Mouse (Mus musculus) testis, postnatal 10 days (tissue): ENCODE results near the gene Mt4.
"Not testable (repeated sequence)": the region's sequence is repeated elsewhere in the genome, so short reads cannot be mapped to it uniquely, and the experiment has no call there.

Experiments
- DNase-seq: peaks from one replicate; pipeline ENCODE4 v3.0.0; 2021; ENCODE audit warnings: low spot score

Gene Mt4

GRCm38 (mm10) chr8:94135556-94135955, 1.4 kb upstream of the Mt4 start:
- DNase-seq: no peak

DNA sequence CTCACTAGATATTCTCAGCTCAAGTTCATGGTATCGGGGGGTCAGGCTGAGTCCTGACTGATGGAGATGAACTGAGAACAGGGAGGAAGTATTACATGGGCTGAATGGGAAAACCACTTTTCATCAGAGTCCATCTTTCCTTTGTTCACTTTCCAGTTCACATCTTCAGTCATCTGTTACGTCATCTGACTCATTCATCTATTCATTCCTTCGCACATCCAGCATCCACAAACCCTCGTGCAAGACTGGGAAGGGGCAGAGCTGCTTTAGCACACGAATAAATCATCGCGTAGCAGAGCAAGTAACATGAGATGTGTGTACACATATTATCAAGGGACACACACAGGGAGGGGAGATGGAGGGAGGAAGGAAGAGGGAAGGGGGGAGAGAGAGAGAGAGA, 805 bp upstream of the Mt4 start:
- no peak for DNase-seq

DNA sequence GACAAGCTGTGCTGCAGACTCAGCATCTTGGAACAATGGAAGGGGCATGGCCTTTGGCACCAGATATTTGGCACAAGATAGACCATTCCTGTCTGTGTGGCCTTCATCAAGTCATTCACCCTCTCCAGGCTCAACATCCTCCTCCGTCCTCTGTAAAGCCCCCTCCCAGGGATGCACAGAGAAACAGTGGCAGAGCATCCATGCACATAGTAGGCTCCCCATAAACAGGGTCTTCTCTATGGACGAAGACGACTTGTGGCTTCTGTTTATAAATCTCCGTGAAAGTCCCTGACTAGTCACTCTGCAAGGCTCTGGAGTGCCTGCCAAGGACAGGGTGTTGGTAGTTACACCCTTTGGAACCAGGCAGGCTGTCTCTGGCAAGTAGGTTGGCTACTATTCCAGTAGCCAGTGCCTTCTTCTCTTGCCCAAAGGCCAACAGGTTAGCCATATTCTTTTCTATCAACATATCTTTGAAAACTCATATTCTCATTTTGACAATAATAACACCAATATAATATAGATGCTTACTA, 3.3 kb downstream of the Mt4 start:
- no peak for DNase-seq

- no peak for DNase-seq
These were observed 11.2 kb downstream of the Mt4 start for GRCm38 (mm10) chr8:94148236-94148635.

DNA sequence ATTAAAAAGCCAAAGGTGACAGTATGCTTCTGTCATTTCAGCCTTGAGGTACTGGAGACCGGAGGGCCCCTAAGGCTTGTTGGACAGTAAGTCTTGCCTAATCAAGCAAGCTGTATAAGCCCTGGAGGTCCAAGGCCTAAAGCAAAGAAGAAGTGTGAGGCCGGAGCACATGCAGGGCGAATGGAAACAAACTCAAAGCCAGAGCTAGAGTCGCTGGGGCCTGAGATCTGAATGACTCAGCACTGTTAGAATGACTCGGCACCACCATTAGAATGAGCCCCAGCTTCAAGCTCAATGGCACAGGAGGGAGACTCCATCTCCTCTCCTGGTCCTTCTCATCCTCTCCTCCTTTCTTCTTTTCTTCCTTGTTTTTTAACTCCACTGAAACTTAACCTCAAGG, 13.9 kb downstream of the Mt4 start:
- DNase-seq: no peak

- DNase-seq: peak; percentile 78
These were observed 15.7 kb downstream of the Mt4 start, which contains the start of gene Mt3 for GRCm38 (mm10) chr8:94152513-94153300. Gene Mt3 (plus strand): TSS chr8:94152607.

- DNase-seq: no peak
These were observed 16.5 kb downstream of the Mt4 start for GRCm38 (mm10) chr8:94153451-94153850.

DNA sequence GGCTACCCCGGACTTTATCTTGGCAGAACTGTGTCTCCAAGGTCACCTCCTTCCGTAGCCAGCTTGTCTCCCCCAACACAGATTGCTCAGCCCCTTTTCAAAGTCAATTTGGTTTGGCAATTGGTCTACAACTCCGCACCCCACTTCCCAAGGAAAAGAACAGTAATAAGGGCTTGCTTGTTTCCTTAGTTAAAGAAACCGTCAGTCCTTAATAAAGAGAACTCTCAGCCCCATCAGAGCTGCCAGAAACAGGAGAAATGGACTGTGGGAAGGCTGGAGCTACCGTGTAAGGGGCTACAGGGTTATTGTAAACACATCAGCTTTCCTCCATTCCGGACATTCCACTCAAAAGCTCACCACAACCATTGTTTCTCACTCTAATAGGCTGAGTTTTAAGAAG, 17.5 kb downstream of the Mt4 start:
- DNase-seq: no peak

DNA sequence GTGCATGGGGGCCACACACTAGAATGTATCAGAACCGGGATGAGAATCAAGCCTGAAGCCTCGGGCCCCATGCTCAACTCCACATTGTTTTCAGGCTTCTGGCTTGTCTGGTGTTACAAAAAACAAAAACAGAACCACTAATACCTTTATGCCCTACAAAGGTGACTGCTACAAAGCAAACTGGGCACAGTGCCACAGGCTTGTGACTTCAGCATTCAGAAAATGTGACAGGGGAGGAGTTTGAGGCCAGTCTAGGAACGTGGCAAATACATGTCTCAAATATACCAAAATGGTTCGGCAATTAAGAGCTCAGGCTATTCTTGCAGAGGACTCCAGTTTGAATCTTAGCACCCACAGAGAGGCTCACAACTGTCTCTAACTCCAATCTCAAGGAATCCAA, 19.1 kb downstream of the Mt4 start:
- DNase-seq: no peak

DNA sequence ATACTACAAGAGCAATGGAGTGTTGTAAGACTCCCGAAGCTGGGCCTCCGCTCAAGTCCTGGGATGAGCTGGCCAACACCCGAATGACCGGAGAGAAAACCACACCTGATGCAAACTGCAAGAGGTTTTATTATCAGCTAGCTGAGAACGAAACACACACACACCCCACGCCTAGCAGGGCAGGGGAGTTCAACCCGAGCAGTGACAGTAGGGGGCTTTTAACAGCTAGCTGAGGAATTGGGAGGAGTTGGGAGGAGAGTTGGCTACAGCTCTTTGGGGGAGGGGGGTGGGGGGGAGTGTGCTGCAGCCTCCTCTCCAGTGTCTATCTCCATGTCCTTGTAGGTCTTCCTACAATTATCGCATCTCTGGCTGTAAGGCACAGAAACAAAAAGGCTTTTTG, 28.8 kb downstream of the Mt4 start:
- DNase-seq: not testable (repeated sequence)

DNA sequence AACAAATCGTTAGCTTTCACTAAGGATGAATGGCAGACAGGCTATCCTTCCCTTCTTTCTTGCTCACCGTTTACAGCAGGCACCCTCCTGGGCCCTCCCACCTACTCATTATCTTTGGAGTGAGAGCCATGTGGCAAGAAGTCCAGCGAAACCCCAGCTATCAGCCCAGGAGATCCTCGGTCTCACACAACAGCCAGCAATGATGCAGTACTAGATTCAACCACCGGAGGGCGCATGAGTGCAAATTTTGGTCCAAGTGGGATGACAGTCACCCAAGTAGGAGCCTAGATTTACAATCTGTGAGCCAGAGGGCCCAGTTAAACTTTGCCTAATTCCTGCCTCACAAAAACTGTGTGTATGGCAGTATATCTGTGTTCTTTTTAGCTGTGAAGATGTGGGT, 30.2 kb downstream of the Mt4 start:
- peak; percentile 96 for DNase-seq

DNA sequence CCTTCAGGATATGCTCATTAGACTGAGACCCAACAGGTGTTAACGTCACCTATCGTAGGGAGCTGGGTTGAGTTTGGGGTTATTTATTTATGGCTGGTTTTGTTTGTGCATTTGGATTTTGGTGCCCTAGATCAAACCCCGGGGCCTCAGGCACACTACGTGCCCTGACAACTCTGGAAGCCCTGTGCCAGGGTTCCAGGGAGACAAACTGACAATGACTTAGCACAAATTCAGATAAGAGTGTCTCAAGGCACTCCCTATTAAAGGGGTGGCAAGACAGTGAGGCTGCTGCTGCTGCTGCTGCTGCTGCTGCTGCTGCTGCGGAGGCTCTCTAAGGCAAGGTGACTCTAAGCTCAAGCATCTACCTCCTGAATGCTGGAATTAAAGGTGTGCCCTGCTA, 32.5 kb downstream of the Mt4 start:
- DNase-seq: no peak

DNA sequence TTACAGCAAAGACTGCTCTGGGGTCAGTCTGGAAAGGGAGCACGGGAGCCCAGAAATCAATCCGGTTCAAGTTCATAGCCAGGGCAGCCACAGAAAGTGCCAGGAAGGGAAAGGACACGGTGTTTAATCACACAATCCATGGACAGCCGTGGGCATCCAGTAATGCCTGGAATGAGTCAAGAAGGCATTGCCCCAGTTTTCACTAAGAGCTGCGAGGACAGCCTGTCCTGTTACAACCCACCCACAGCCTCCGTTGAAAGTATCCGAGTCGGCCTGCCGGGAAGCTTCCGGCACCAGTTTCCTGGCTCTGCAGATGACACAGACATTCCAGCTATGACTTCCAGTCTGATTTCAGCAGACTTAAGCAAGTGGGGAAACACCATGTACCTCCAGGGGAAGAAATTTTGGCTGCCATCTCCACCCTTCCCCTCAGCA, 34.3 kb downstream of the Mt4 start:
- DNase-seq: no peak

DNA sequence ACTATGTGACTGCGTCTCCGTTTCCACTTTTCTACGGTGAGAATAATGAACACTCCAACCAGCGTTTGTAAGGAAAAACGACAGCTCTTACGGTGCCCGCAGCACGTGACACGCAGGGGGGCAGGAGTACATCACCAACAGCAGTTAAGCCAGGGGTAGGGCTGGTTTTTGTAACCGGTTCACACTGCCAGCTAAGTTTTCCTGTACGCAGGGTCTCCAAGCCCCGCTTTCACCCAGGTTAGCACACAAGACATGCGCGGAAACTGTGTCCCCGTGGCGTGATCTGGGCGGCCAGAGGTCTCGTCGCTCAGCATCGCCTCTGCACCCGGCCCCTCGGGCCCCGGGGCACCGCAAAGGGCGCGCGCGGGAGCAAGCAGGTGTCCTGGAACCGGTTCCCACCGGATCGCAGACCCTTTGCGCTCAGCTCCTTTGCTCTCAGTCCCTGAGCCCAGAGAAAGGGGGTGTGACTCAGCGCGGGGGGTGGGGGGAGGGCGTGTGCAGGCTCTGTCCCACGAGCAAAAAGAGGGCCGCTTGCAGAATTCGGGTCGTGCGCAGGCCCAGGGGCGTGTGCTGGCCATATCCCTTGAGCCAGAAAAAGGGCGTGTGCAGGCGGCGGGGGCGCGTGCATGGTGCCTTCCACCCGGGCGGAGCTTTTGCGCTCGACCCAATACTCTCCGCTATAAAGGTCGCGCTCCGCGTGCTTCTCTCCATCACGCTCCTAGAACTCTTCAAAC, 35.2 kb downstream of the Mt4 start, which contains the start of gene Mt2:
Mt2 (plus strand) TSS at position 590 of the 734 bp plus-strand sequence.
- DNase-seq: peak; percentile 85

GRCm38 (mm10) chr8:94172809-94173732, 36.1 kb downstream of the Mt4 start:
- peak; percentile 56 for DNase-seq

DNA sequence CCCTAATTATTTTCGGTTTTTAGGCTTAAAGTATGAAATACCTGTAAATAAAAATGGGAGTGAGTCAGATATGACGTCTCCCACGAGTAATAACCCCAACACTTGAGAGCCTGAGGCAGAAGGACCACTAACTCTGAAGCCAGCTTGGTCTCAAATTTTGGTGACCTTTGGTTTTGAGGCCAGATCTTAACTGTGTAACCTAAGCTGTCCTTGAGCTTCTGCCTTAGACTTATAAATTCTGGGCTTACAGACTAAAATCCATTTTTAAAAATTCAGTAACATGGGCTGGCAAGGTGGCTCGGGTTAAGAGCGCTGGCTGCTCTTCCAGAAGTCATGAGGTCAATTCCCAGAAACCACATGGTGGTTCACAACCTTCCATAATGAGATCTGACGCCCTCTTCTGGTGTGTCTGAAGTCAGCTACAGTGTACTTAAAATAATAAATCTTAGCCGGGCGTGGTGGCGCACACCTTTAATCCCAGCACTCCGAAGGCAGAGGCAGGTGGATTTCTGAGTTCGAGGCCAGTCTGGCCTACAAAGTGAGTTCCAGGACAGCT, 36.9 kb downstream of the Mt4 start:
- no peak for DNase-seq

DNA sequence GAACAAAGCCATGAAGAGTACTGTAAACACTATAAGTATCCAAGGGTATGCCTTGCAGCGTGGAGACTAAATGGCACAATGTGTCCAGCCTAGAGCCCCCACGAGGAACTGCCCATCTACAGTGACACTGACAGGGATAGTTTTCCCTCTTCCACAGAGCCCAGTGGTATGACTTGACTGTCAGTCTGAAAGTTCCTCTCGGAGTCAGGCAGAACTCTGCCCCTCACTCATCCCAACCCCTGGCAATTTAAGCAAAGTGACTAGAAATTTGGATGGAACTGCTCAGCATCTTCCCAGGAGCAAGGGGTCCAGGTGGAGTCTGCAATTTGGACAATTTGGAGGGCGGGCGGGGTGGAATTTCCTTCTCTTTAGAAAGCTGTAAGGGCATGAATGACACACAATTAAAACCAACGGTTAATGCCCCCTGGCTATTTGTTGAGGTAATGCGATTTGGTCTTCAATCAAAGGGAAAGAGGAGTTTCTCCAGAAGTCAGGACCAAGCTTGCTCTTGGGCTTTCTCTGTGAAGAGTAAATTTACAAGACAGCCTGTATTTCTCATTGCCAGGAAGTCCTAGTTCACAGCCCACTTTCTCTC, 37.7 kb downstream of the Mt4 start:
- DNase-seq: no peak

- no peak for DNase-seq
These were observed 40.9 kb downstream of the Mt4 start for GRCm38 (mm10) chr8:94177716-94178390.

DNA sequence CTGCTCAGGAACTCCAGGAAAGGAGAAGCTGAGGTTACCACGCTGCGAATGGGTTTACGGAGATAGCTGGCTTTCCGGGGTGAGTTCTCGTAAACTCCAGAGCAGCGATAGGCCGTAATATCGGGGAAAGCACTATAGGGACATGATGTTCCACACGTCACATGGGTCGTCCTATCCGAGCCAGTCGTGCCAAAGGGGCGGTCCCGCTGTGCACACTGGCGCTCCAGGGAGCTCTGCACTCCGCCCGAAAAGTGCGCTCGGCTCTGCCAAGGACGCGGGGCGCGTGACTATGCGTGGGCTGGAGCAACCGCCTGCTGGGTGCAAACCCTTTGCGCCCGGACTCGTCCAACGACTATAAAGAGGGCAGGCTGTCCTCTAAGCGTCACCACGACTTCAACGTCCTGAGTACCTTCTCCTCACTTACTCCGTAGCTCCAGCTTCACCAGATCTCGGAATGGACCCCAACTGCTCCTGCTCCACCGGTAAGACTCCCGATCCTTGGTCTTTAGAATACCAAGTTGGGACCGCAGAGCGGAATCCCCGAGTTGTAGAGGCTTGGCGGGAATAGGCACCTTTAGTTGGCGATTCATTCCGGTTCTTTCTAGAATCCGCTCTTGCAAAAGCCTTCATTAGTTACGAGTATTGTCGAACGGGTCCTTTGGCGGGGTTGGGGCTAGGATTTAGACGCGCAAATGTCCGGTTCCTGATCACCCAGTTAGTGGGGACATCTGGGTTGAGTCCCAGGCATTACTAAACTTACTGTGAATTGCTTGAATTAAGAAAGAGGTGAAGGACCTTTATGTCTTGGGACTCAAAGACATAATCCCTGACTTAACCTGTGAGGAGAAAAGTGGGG, 42.1 kb downstream of the Mt4 start, which contains the start of gene Mt1:
Mt1 (plus strand) TSS at position 226 of the 856 bp plus-strand sequence.
- peak; percentile 92 for DNase-seq
